Mouse (Mus musculus) liver, embryonic 14.5 days (tissue): ENCODE data around the gene Pagr1b. TPM values are rescaled to one million over a fixed set of nuclear protein-coding genes. Genes with fewer than 3 reads are reported as not detected.

ENCODE experiments used
- ATAC-seq: fragments of 200-750 bp; cut with Nextera tagmentation; 2 replicates; pipeline ENCODE4 v1.8.0; 2017; ENCODE audit warnings: moderate number of reproducible peaks, mild to moderate bottlenecking, moderate library complexity; ENCODE audit not compliant: insufficient read depth
- DNase-seq, 3 experiments: peaks; one replicate each; pipeline ENCODE4 v3.0.0-alpha.2; 2012 to 2013; ENCODE audit warnings: low read depth in 3 of 3, low spot score in 3 of 3
- H3K27ac ChIP-seq: fragments of 300-500 bp; sonication (generic); 2 replicates; pipeline ENCODE4 v1.5.1; 2014; ENCODE audit warnings: moderate library complexity, mild to moderate bottlenecking, control low read depth, inconsistent platforms
- H3K27me3 ChIP-seq: fragments of 300-500 bp; sonication (generic); 2 replicates; pipeline ENCODE4 v1.6.1; 2014; ENCODE audit warnings: mild to moderate bottlenecking, low read length, moderate library complexity; ENCODE audit not compliant: control insufficient read depth, insufficient read depth
- H3K36me3 ChIP-seq: fragments of 300-500 bp; sonication (generic); replicated peaks from 2 replicates; pipeline ENCODE4 v1.6.1; 2014; ENCODE audit warnings: low read depth; ENCODE audit not compliant: control insufficient read depth, insufficient read depth
- H3K4me1 ChIP-seq, 2 experiments: fragments of 200-500 bp in 1 of 2; fragments of 300-500 bp in 1 of 2; sonication (generic) in 1 of 2; replicated peaks; 2 replicates each; pipeline ENCODE4 v1.6.1; 2012 to 2014; ENCODE audit warnings: antibody characterized with exemption in 1 of 2, inconsistent platforms in 1 of 2, low read length in 1 of 2; ENCODE audit not compliant: control insufficient read depth in 2 of 2, insufficient read depth in 2 of 2
- H3K4me2 ChIP-seq: fragments of 300-500 bp; sonication (generic); 2 replicates; pipeline ENCODE4 v1.6.1; 2014; ENCODE audit warnings: low read depth, mild to moderate bottlenecking, control low read depth, moderate library complexity
- H3K4me3 ChIP-seq, 2 experiments: fragments of 200-500 bp in 1 of 2; fragments of 300-500 bp in 1 of 2; sonication (generic) in 1 of 2; 2 replicates each; pipeline ENCODE4 v1.5.1; 2012 to 2014; ENCODE audit warnings: low read depth in 2 of 2, low read length in 2 of 2, mild to moderate bottlenecking in 2 of 2, control low read depth in 1 of 2, inconsistent platforms in 1 of 2, moderate library complexity in 1 of 2; ENCODE audit not compliant: insufficient read depth in 1 of 2
- H3K9ac ChIP-seq: fragments of 300-500 bp; sonication (generic); replicated peaks from 2 replicates; pipeline ENCODE4 v1.6.1; 2014; ENCODE audit warnings: mild to moderate bottlenecking, control low read depth, moderate library complexity
- H3K9me3 ChIP-seq: fragments of 300-500 bp; sonication (generic); 2 replicates; pipeline ENCODE4 v1.6.1; 2016; ENCODE audit warnings: low read length, mixed read lengths; ENCODE audit not compliant: control insufficient read depth
- CTCF ChIP-seq: IDR thresholded peaks from 2 replicates; pipeline ENCODE4 v1.5.1; 2016; ENCODE audit warnings: antibody characterized with exemption, low read depth, control low read depth
- EP300 ChIP-seq: IDR thresholded peaks from 2 replicates; pipeline ENCODE4 v1.6.1; 2016; ENCODE audit warnings: antibody characterized with exemption, low read depth
- WGBS: fragments of 180-500 bp; shearing (Covaris S2); extraction: QIAGEN DNeasy Blood & Tissue Kit; methylation state at CpG from one replicate; pipeline ENCODE4 v1.1.7; 2014; ENCODE audit not compliant: insufficient replicate concordance; 5-methylcytosine and 5-hydroxymethylcytosine counted together
- polyA plus RNA-seq, 2 experiments: library from polyadenylated mRNA; depleted of rRNA in 1 of 2; stranded (reverse) in 1 of 2; unstranded in 1 of 2; fragments of >200 nt; fragmentation: Nextera tagmentation in 1 of 2; extraction: Ambion mirVana in 1 of 2; gene quantifications; 2 replicates each; pipeline versions ENCODE4 v1.2.1 to v1.2.3; 2012 to 2014

Pagr1b gene
- polyA plus RNA-seq, 2 experiments, result 0.10 TPM; not detected in 1

DNA sequence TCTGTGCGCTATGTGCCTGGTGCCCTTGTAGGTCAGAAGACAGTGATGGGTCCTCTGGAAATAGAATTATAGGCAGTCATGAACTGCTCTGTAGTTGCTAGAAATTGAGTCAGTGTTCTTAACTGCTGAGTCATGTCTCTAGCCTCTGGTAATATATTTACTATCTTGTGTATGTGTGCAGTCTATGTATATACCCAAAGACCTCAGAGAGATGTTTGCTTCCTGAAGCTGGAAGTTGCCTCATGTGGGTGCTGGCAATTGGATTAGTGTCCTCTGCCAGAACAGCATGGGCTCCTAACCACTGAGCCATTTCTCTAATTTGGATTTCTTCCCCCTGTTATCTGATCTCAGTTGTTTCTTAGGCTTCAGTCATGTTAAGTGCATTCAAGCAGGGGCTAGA is 13.9 kb upstream of the Pagr1b start:
- whole genome bisulfite sequencing, result 85% methylated on average over 1 of the region's 1 CpGs
- H3K4me2 ChIP-seq, result no peak overlapping the region
- no peaks in the 10 kb centered on the region for H3K9me3 ChIP-seq
- H3K36me3 ChIP-seq, result peaks cover 77% of the 10 kb centered on the region
- DNase-seq (no peak), ATAC-seq (no peak)
- peak overlapping the region; percentile 54 for H3K27ac ChIP-seq
- no peaks in the 10 kb centered on the region for H3K27me3 ChIP-seq
- H3K9ac ChIP-seq, result no peak overlapping the region
- H3K4me3 ChIP-seq, result no peak overlapping the region
- H3K4me1 ChIP-seq, result peaks cover 19 to 20% of the 10 kb centered on the region in 2 experiments
- TF ChIP-seq EP300 (no peak), CTCF (no peak)

DNA sequence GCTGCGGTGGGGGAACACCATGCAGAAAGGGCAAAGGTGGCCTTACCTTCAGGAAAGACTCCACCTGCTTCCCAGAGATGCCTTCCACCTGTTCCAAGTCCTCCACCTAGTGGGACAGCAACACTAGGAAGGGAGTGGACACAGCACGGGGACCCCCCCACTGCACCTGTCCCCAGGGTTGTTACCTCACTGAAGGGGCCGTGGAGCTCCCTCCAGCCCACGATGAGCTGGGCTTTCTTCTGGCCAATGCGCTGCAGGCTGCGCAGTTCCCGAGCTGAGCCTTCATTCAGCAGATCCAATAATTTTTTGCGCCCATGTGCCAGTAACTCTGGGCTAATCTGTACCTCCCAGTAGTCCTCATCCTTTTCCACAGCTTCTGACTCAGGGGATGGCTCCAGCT is 11.6 kb upstream of the Pagr1b start:
- no peak for DNase-seq

DNA sequence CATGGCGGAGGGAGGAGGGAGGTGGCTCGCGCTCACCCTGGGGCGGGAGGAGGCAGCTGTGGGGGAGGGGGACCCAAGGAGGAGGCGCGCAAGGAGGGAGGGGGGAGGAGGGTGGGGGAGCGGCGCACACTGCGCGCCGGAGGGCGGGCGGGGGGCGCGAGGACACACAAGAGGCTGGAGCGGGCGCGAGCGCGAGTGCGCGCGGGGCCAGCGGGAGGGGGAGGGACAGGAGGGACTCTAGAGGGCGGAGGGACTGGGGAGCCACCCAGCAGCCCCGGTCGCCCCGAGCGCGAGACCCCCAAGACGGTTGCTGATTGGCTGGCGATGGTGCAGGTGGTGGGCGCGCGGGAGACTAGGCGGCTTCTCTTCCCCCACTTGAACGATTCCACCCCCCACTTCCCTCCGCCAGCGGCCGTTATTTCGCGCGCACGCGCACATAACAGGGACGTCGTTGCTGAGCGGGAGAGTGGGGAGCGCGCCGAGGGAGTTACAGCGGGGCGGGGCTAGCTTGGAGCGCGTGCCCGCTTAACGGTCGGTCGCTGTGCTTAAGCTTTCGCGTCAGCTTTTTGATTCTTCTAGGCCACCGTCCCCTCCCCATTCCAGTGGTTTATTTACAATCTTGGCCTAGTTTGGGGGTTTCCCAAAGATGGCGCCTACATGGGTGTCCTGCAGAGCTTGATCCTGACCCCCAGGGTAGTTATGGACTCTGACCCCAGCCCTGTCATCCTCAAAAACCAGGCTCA is 10.9 kb upstream of the Pagr1b start, which contains the start of gene Maz:
TSS of gene Maz (minus strand) at position 54 of the 743 bp plus-strand sequence.
- peaks cover 35 to 36% of the 10 kb centered on the region in 2 experiments for H3K4me1 ChIP-seq
- 1% methylated on average over 44 of the region's 63 CpGs for WGBS

More for the DNA sequence above, 11.6 kb upstream of the Pagr1b start:
- Histone ChIP-seq H3K4me1 (peaks cover 30 to 35% of the 10 kb centered on the region in 2 experiments), H3K27ac (peak overlapping the region; percentile 89), H3K9me3 (no peaks in the 10 kb centered on the region), H3K4me3 (peak overlapping the region; percentile 48 to 95), H3K27me3 (no peaks in the 10 kb centered on the region), H3K36me3 (peaks cover 73% of the 10 kb centered on the region), H3K9ac (peak overlapping the region; percentile 96), H3K4me2 (peak overlapping the region; percentile 76)
- ATAC-seq, result no peak
- TF ChIP-seq CTCF (no peak; the same call in 1 of the 2 replicates), EP300 (no peak)
- 64% methylated on average over 8 of the region's 8 CpGs for WGBS

DNA sequence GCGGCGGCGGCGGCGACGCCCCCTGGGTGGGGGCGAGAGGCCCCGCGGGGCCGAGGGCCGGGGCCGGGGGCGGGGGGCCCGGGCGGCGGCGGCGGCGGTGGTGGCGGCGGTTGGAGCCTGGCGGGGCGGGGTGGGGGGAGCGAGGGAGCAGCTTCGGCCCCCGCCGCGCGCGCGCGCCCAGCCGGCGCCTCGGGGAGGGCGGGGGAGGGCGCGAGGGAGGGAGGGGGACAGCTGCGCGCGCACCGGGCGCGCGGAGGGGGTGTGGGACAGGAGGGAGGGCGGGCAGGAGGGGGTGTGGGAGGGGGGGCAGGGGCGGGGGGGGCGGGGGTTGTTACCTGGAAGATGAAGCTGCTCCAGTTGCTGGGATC is 10.3 kb upstream of the Pagr1b start:
- peak overlapping the region; percentile 89 for H3K27ac ChIP-seq
- peaks cover 38 to 40% of the 10 kb centered on the region in 2 experiments for H3K4me1 ChIP-seq
- H3K4me2 ChIP-seq, result peak overlapping the region; percentile 76
- ATAC-seq (peak; percentile 46), DNase-seq (peak; percentile 68 to 71 (median 69))
- H3K9me3 ChIP-seq, result no peaks in the 10 kb centered on the region
- 0% methylated on average over 28 of the region's 48 CpGs for WGBS
- peak overlapping the region; percentile 66 to 95 for H3K4me3 ChIP-seq
- H3K27me3 ChIP-seq, result no peaks in the 10 kb centered on the region
- H3K36me3 ChIP-seq, result peaks cover 69% of the 10 kb centered on the region
- H3K9ac ChIP-seq, result peak overlapping the region; percentile 96
- no peak for TF ChIP-seq EP300
- no peak for TF ChIP-seq CTCF

More for the DNA sequence above, 10.9 kb upstream of the Pagr1b start, which contains the start of gene Maz:
- ATAC-seq, result peak; percentile 78
- Histone ChIP-seq H3K9me3 (no peaks in the 10 kb centered on the region), H3K36me3 (peaks cover 73% of the 10 kb centered on the region), H3K4me2 (peak within 1 kb of the TSS; percentile 76), H3K27me3 (no peaks in the 10 kb centered on the region), H3K9ac (peak within 1 kb of the TSS; percentile 96), H3K4me3 (peak within 1 kb of the TSS; percentile 66 to 95), H3K27ac (peak within 1 kb of the TSS; percentile 89)
- peak; percentile 97 to 98 (median 97) for DNase-seq
- peak; percentile 61 for TF ChIP-seq EP300
- no peak for TF ChIP-seq CTCF

DNA sequence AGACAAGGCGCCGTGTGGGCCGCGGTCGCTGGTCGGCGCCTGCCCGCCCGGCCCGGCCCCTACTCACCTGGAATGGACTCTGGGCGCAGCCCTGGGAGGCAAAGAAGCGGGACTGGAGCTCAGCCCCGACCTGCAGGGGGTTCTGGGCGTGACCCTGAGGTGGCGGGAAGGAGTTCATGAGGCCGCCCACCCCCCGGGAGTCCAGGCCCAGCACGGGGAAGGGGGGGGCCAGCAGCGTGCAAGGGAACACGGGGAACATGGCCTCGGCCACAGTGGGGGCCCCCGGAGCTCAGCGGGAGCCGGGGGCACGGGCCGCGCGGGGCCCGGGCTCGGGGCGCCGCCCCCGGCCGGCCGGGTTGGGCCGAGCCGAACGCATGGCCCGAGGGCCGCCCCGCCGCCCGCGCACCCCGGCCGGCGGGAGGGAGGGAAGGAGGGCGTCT is 9.9 kb upstream of the Pagr1b start:
- H3K4me3 ChIP-seq, result peak overlapping the region; percentile 66 to 95
- peak overlapping the region; percentile 96 for H3K9ac ChIP-seq
- ATAC-seq, result peak; percentile 42
- peaks cover 38 to 40% of the 10 kb centered on the region in 2 experiments for H3K4me1 ChIP-seq
- DNase-seq, result peak in 1 of 3 experiments; percentile 44
- WGBS, result 0% methylated on average over 29 of the region's 48 CpGs
- H3K36me3 ChIP-seq, result peaks cover 65% of the 10 kb centered on the region
- peak overlapping the region; percentile 76 for H3K4me2 ChIP-seq
- H3K27me3 ChIP-seq, result no peaks in the 10 kb centered on the region
- H3K27ac ChIP-seq, result peak overlapping the region; percentile 89
- TF ChIP-seq CTCF (peak; percentile 12; the same call in 1 of the 2 replicates), EP300 (no peak)
- H3K9me3 ChIP-seq, result no peaks in the 10 kb centered on the region
